Mouse (Mus musculus): ENCODE measurements at regions not wholly inside any gene's neighbourhood (a gene's known extent, or its start where the extent isn't known, plus 50 kb on each side); places are given as distances from the start of the nearest gene placed in this dataset.

DNA sequence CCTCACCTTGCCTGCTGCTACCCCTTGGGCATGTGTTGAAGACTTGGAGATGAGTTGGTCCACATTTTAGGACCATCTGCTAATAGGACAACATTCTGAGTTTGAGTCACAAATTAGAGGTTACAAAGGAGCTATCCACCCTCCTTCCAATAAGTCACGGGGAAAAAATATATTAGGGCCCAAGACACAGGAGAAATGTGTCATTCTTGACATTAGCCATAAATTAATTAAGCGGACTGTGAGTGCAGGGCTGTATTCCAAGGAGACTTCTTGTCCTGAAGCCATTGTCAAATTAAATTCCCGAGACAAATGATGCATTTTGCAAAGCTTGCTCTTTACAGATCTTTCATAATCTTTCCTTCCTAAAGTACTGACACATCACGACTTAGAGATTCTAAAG is 79.2 kb downstream of the 1700020N01Rik start:
- TF ChIP-seq POLR2A (IDR thresholded peaks at IDR 0.05; ENCODE audit: low read depth, low read length) (no peak), CTCF (IDR thresholded peaks at IDR 0.05; ENCODE audit: extremely low read depth, insufficient read depth, insufficient read length, insufficient replicate concordance) (no peak)
- WGBS = 91% methylated on average over 4 of the region's 4 CpGs
- no peak overlapping the region for H3K27ac ChIP-seq (ENCODE audit: insufficient read depth, low read length)
- no peak for DNase-seq (ENCODE audit: low read depth in 1 of 2, low spot score in 2 of 2)
- H3K4me1 ChIP-seq (ENCODE audit: control insufficient read depth, insufficient read depth, insufficient read length) = peaks cover 2% of the 10 kb centered on the region; the same call in 1 of the 2 replicates
- H3K27me3 ChIP-seq (ENCODE audit: control insufficient read depth, insufficient read depth, low read length) = no peaks in the 10 kb centered on the region
- H3K36me3 ChIP-seq (ENCODE audit: control insufficient read depth, insufficient read depth, low read length) = no peaks in the 10 kb centered on the region
- H3K4me3 ChIP-seq (ENCODE audit: extremely low read depth, insufficient read depth, insufficient read length) = no peak overlapping the region

- no peak for TF ChIP-seq CTCF (IDR thresholded peaks at IDR 0.05; ENCODE audit: extremely low read depth, insufficient read depth, insufficient read length, insufficient replicate concordance)
- no peak for TF ChIP-seq POLR2A (IDR thresholded peaks at IDR 0.05; ENCODE audit: low read depth, low read length)
- 89% methylated on average over 5 of the region's 5 CpGs for WGBS
- Histone ChIP-seq H3K4me3 (ENCODE audit: extremely low read depth, insufficient read depth, insufficient read length) (no peak overlapping the region), H3K4me1 (ENCODE audit: control insufficient read depth, insufficient read depth, insufficient read length) (peaks cover 2% of the 10 kb centered on the region; the same call in 1 of the 2 replicates), H3K36me3 (ENCODE audit: control insufficient read depth, insufficient read depth, low read length) (no peaks in the 10 kb centered on the region), H3K27ac (ENCODE audit: insufficient read depth, low read length) (no peak overlapping the region), H3K27me3 (ENCODE audit: control insufficient read depth, insufficient read depth, low read length) (no peaks in the 10 kb centered on the region)
- no peak for DNase-seq (ENCODE audit: low read depth in 1 of 2, low spot score in 2 of 2)
Observed at GRCm38 (mm10) chr10:21672666-21673065, 79.7 kb downstream of the 1700020N01Rik start.

- whole genome bisulfite sequencing = 92% methylated on average over 1 of the region's 1 CpGs
- H3K4me3 ChIP-seq (ENCODE audit: extremely low read depth, insufficient read depth, insufficient read length) = no peak overlapping the region
- H3K27me3 ChIP-seq (ENCODE audit: control insufficient read depth, insufficient read depth, low read length) = no peaks in the 10 kb centered on the region
- no peaks in the 10 kb centered on the region for H3K36me3 ChIP-seq (ENCODE audit: control insufficient read depth, insufficient read depth, low read length)
- no peak overlapping the region for H3K27ac ChIP-seq (ENCODE audit: insufficient read depth, low read length)
- no peak for TF ChIP-seq CTCF (IDR thresholded peaks at IDR 0.05; ENCODE audit: extremely low read depth, insufficient read depth, insufficient read length, insufficient replicate concordance)
- H3K4me1 ChIP-seq (ENCODE audit: control insufficient read depth, insufficient read depth, insufficient read length) = peaks cover 1% of the 10 kb centered on the region; the same call in 1 of the 2 replicates
- DNase-seq (ENCODE audit: low read depth in 1 of 2, low spot score in 2 of 2) = no peak
Observed at GRCm38 (mm10) chr10:21673831-21674230, 80.9 kb downstream of the 1700020N01Rik start.

DNA sequence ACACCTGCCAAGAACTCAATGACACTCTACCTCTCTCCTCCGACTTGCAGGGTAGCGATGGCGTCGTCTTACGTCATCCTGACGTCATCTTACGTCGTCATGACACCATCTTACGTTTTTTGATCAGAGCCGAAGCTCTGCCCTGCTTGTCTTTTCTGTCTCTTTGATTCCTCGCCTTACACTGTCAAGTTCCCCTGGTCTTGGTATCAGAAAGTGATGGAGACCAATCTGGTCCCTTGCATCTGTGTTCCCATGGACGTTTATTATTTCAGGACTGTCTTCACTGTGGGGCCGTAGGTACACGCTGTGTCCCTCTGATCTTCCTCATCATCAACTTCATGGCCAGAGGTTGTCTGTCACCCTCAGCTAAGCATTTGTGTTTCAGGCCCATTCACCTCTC is 82.8 kb downstream of the 1700020N01Rik start:
- no peaks in the 10 kb centered on the region for H3K36me3 ChIP-seq (ENCODE audit: control insufficient read depth, insufficient read depth, low read length)
- no peaks in the 10 kb centered on the region for H3K27me3 ChIP-seq (ENCODE audit: control insufficient read depth, insufficient read depth, low read length)
- DNase-seq (ENCODE audit: low read depth in 1 of 2, low spot score in 2 of 2) = no peak
- H3K4me3 ChIP-seq (ENCODE audit: extremely low read depth, insufficient read depth, insufficient read length) = no peak overlapping the region
- H3K4me1 ChIP-seq (ENCODE audit: control insufficient read depth, insufficient read depth, insufficient read length) = no peaks in the 10 kb centered on the region
- TF ChIP-seq POLR2A (IDR thresholded peaks at IDR 0.05; ENCODE audit: low read depth, low read length) (no peak), CTCF (IDR thresholded peaks at IDR 0.05; ENCODE audit: extremely low read depth, insufficient read depth, insufficient read length, insufficient replicate concordance) (no peak)
- no peak overlapping the region for H3K27ac ChIP-seq (ENCODE audit: insufficient read depth, low read length)
- WGBS = 93% methylated on average over 14 of the region's 14 CpGs

- no peak overlapping the region for H3K27ac ChIP-seq (ENCODE audit: insufficient read depth, low read length)
Observed at GRCm38 (mm10) chr10:21677911-21678310, 85.0 kb downstream of the 1700020N01Rik start.

DNA sequence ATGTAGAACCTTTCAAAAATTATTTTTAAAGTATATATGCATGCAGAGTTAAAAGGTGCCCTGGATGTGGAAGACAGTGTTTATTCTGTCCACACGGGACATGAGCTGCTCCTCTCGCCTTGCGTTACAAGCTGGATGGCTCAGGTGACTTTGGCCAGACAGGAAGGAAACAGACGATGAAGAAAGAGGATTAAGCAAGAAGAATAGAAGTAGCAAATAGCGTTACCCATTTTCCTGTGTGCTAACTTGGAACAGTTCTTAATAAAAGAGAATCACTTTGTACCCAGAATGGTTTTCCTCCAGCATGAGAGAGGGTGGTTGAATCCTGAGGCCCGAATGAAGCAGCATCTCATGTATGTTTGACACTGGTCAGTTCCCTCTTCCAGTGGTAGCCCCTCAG is 85.4 kb downstream of the 1700020N01Rik start:
- no peaks in the 10 kb centered on the region for H3K27me3 ChIP-seq (ENCODE audit: control insufficient read depth, insufficient read depth, low read length)
- H3K27ac ChIP-seq (ENCODE audit: insufficient read depth, low read length) = no peak overlapping the region
- no peak for TF ChIP-seq CTCF (IDR thresholded peaks at IDR 0.05; ENCODE audit: extremely low read depth, insufficient read depth, insufficient read length, insufficient replicate concordance)
- no peak for TF ChIP-seq POLR2A (IDR thresholded peaks at IDR 0.05; ENCODE audit: low read depth, low read length)

More at GRCm38 (mm10) chr10:21677911-21678310, 85.0 kb downstream of the 1700020N01Rik start:
- 93% methylated on average over 9 of the region's 9 CpGs for WGBS
- Histone ChIP-seq H3K4me1 (ENCODE audit: control insufficient read depth, insufficient read depth, insufficient read length) (no peaks in the 10 kb centered on the region), H3K27me3 (ENCODE audit: control insufficient read depth, insufficient read depth, low read length) (no peaks in the 10 kb centered on the region), H3K4me3 (ENCODE audit: extremely low read depth, insufficient read depth, insufficient read length) (no peak overlapping the region), H3K36me3 (ENCODE audit: control insufficient read depth, insufficient read depth, low read length) (no peaks in the 10 kb centered on the region)
- no peak for DNase-seq (ENCODE audit: low read depth in 1 of 2, low spot score in 2 of 2)
- TF ChIP-seq CTCF (IDR thresholded peaks at IDR 0.05; ENCODE audit: extremely low read depth, insufficient read depth, insufficient read length, insufficient replicate concordance) = no peak
- TF ChIP-seq POLR2A (IDR thresholded peaks at IDR 0.05; ENCODE audit: low read depth, low read length) = no peak

DNA sequence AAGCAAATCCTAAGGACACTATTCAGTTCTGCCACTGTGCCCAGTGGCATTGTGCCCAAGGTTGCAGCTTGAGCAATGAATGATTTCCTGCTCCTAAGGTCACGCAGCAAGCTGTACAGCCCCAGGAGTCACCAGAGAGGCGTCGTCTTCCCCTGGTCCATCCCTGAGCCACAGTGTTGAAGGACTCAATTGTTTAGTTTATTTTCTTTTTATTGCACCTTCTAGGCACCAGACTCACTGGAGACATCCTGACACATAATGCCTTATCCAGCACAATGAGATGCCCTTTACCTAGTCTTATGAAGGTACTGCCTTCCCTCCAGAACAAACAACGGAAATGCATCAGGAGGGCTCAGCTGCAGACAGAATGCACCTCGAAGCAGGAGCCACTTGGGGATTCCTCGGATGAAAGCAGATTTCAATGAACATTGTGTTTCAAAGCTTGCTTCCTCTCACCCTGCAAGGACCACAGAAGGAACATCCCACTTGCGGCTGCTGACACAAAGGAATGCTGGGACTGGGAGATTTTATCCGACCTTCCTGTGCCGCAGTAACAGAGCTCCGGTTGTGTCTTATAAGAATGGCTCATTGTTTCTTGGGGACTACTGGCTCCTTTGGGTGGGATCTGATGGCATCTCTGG is 86.0 kb downstream of the 1700020N01Rik start:
- WGBS = 81% methylated on average over 10 of the region's 10 CpGs
- DNase-seq (ENCODE audit: low read depth in 1 of 2, low spot score in 2 of 2) = no peak
- no peaks in the 10 kb centered on the region for H3K27me3 ChIP-seq (ENCODE audit: control insufficient read depth, insufficient read depth, low read length)
- H3K4me3 ChIP-seq (ENCODE audit: extremely low read depth, insufficient read depth, insufficient read length) = no peak overlapping the region
- no peaks in the 10 kb centered on the region for H3K36me3 ChIP-seq (ENCODE audit: control insufficient read depth, insufficient read depth, low read length)
- no peak for TF ChIP-seq POLR2A (IDR thresholded peaks at IDR 0.05; ENCODE audit: low read depth, low read length)
- no peak for TF ChIP-seq CTCF (IDR thresholded peaks at IDR 0.05; ENCODE audit: extremely low read depth, insufficient read depth, insufficient read length, insufficient replicate concordance)
- no peak overlapping the region for H3K27ac ChIP-seq (ENCODE audit: insufficient read depth, low read length)
- H3K4me1 ChIP-seq (ENCODE audit: control insufficient read depth, insufficient read depth, insufficient read length) = no peaks in the 10 kb centered on the region

More for the DNA sequence above, 85.4 kb downstream of the 1700020N01Rik start:
- Histone ChIP-seq H3K4me1 (ENCODE audit: control insufficient read depth, insufficient read depth, insufficient read length) (no peaks in the 10 kb centered on the region), H3K4me3 (ENCODE audit: extremely low read depth, insufficient read depth, insufficient read length) (no peak overlapping the region), H3K36me3 (ENCODE audit: control insufficient read depth, insufficient read depth, low read length) (no peaks in the 10 kb centered on the region)
- DNase-seq (ENCODE audit: low read depth in 1 of 2, low spot score in 2 of 2) = no peak
- 82% methylated on average over 6 of the region's 6 CpGs for WGBS

Data from spleen, adult 2 months (tissue).